Mouse (Mus musculus) embryonic facial prominence, embryonic 13.5 days (tissue): ENCODE measurements at regions not wholly inside any gene's neighbourhood (a gene's known extent, or its start where the extent isn't known, plus 50 kb on each side); places are given as distances from the start of the nearest gene placed in this dataset.

Source experiments
- ATAC-seq: fragments of 200-750 bp; cut with Nextera tagmentation; 2 replicates; pipeline ENCODE4 v1.8.0; 2017; ENCODE audit warnings: low read depth; ENCODE audit not compliant: insufficient number of reproducible peaks, insufficient read depth, low FRiP score, low TSS enrichment
- H3K27ac ChIP-seq: fragments of 300-500 bp; sonication (generic); 2 replicates; pipeline ENCODE4 v1.5.1; 2015; ENCODE audit warnings: moderate library complexity, mild to moderate bottlenecking, inconsistent platforms
- H3K27me3 ChIP-seq: fragments of 300-500 bp; sonication (generic); 2 replicates; pipeline ENCODE4 v1.6.1; 2015; ENCODE audit warnings: mild to moderate bottlenecking, inconsistent platforms
- H3K36me3 ChIP-seq: fragments of 300-500 bp; sonication (generic); 2 replicates; pipeline ENCODE4 v1.6.1; 2015; ENCODE audit warnings: mild to moderate bottlenecking, inconsistent platforms
- H3K4me1 ChIP-seq: fragments of 300-500 bp; sonication (generic); 2 replicates; pipeline ENCODE4 v1.6.1; 2015; ENCODE audit warnings: inconsistent platforms
- H3K4me2 ChIP-seq: fragments of 300-500 bp; sonication (generic); 2 replicates; pipeline ENCODE4 v1.6.1; 2015; ENCODE audit warnings: moderate library complexity, mild to moderate bottlenecking, inconsistent platforms
- H3K4me3 ChIP-seq: fragments of 300-500 bp; sonication (generic); 2 replicates; pipeline ENCODE4 v1.5.1; 2015; ENCODE audit warnings: mild to moderate bottlenecking, inconsistent platforms
- H3K9ac ChIP-seq: fragments of 300-500 bp; sonication (generic); 2 replicates; pipeline ENCODE4 v1.6.1; 2015; ENCODE audit warnings: mild to moderate bottlenecking, inconsistent platforms
- H3K9me3 ChIP-seq: fragments of 300-500 bp; sonication (generic); 2 replicates; pipeline ENCODE4 v1.6.1; 2016; ENCODE audit warnings: inconsistent platforms
- WGBS: fragments of 180-500 bp; shearing (Covaris S2); methylation state at CpG from one replicate; pipeline ENCODE4 v1.1.7; 2015; ENCODE audit warnings: mixed read lengths; 5-methylcytosine and 5-hydroxymethylcytosine counted together

GRCm38 (mm10) chr19:59687206-59687605, 229.0 kb downstream of the Emx2 start:
- H3K36me3 ChIP-seq: no peaks in the 10 kb centered on the region
- no peak overlapping the region for H3K27ac ChIP-seq
- H3K4me3 ChIP-seq: no peak overlapping the region
- H3K27me3 ChIP-seq: no peaks in the 10 kb centered on the region
- whole genome bisulfite sequencing: 75% methylated on average over 7 of the region's 7 CpGs
- no peak for ATAC-seq
- H3K9ac ChIP-seq: no peak overlapping the region
- H3K9me3 ChIP-seq: no peaks in the 10 kb centered on the region
- no peak overlapping the region for H3K4me2 ChIP-seq
- H3K4me1 ChIP-seq: peaks cover 5% of the 10 kb centered on the region; the same call in 1 of the 2 replicates

- peaks cover 5% of the 10 kb centered on the region; the same call in 1 of the 2 replicates for H3K4me1 ChIP-seq
- no peaks in the 10 kb centered on the region for H3K27me3 ChIP-seq
- H3K27ac ChIP-seq: no peak overlapping the region
- 76% methylated on average over 1 of the region's 1 CpGs for WGBS
- H3K36me3 ChIP-seq: no peaks in the 10 kb centered on the region
- no peaks in the 10 kb centered on the region for H3K9me3 ChIP-seq
- no peak overlapping the region for H3K4me2 ChIP-seq
- no peak for ATAC-seq
- no peak overlapping the region for H3K9ac ChIP-seq
- H3K4me3 ChIP-seq: no peak overlapping the region
Measured at GRCm38 (mm10) chr19:59687681-59688080, 229.5 kb downstream of the Emx2 start.

GRCm38 (mm10) chr19:59691541-59692096, 233.4 kb downstream of the Emx2 start:
- WGBS: 46% methylated on average over 15 of the region's 15 CpGs
- no peak for ATAC-seq
- Histone ChIP-seq H3K27me3 (no peaks in the 10 kb centered on the region), H3K9ac (no peak overlapping the region), H3K9me3 (no peaks in the 10 kb centered on the region), H3K4me2 (no peak overlapping the region), H3K4me1 (peaks cover 5% of the 10 kb centered on the region; the same call in 1 of the 2 replicates), H3K27ac (no peak overlapping the region), H3K4me3 (no peak overlapping the region), H3K36me3 (no peaks in the 10 kb centered on the region)

GRCm38 (mm10) chr19:59697628-59698027, 239.5 kb downstream of the Emx2 start:
- Histone ChIP-seq H3K4me3 (no peak overlapping the region), H3K4me2 (no peak overlapping the region), H3K27ac (no peak overlapping the region), H3K9me3 (no peaks in the 10 kb centered on the region), H3K4me1 (no peaks in the 10 kb centered on the region), H3K27me3 (no peaks in the 10 kb centered on the region), H3K36me3 (no peaks in the 10 kb centered on the region), H3K9ac (no peak overlapping the region)
- WGBS: 40% methylated on average over 5 of the region's 5 CpGs
- ATAC-seq: no peak

- no peak overlapping the region for H3K4me2 ChIP-seq
- H3K9ac ChIP-seq: no peak overlapping the region
- H3K27me3 ChIP-seq: no peaks in the 10 kb centered on the region
- no peak overlapping the region for H3K27ac ChIP-seq
- H3K36me3 ChIP-seq: no peaks in the 10 kb centered on the region
- ATAC-seq: no peak
- H3K4me1 ChIP-seq: no peaks in the 10 kb centered on the region
- no peaks in the 10 kb centered on the region for H3K9me3 ChIP-seq
- WGBS: 66% methylated on average over 3 of the region's 3 CpGs
- no peak overlapping the region for H3K4me3 ChIP-seq
Measured at GRCm38 (mm10) chr19:59700187-59700586, 242.0 kb downstream of the Emx2 start.

- no peak overlapping the region for H3K27ac ChIP-seq
- H3K36me3 ChIP-seq: no peaks in the 10 kb centered on the region
- H3K4me2 ChIP-seq: no peak overlapping the region
- no peak overlapping the region for H3K9ac ChIP-seq
- no peak overlapping the region for H3K4me3 ChIP-seq
- no peaks in the 10 kb centered on the region for H3K27me3 ChIP-seq
- H3K9me3 ChIP-seq: no peaks in the 10 kb centered on the region
- WGBS: 39% methylated on average over 5 of the region's 5 CpGs
- ATAC-seq: no peak
- no peaks in the 10 kb centered on the region for H3K4me1 ChIP-seq
Measured at GRCm38 (mm10) chr19:59707106-59707505, 236.3 kb downstream of the Rab11fip2 start.

GRCm38 (mm10) chr19:59709180-59709579, 234.3 kb downstream of the Rab11fip2 start:
- Histone ChIP-seq H3K4me2 (no peak overlapping the region), H3K9ac (no peak overlapping the region), H3K27me3 (no peaks in the 10 kb centered on the region), H3K9me3 (no peaks in the 10 kb centered on the region), H3K4me1 (no peaks in the 10 kb centered on the region), H3K27ac (no peak overlapping the region), H3K36me3 (no peaks in the 10 kb centered on the region), H3K4me3 (no peak overlapping the region)
- 52% methylated on average over 2 of the region's 2 CpGs for WGBS
- ATAC-seq: no peak

- peaks cover 7% of the 10 kb centered on the region; the same call in 1 of the 2 replicates for H3K4me1 ChIP-seq
- H3K4me2 ChIP-seq: no peak overlapping the region
- no peak overlapping the region for H3K27ac ChIP-seq
- ATAC-seq: no peak
- no peaks in the 10 kb centered on the region for H3K36me3 ChIP-seq
- peaks cover 8% of the 10 kb centered on the region; the same call in 1 of the 2 replicates for H3K27me3 ChIP-seq
- 80% methylated on average over 2 of the region's 2 CpGs for WGBS
- no peak overlapping the region for H3K4me3 ChIP-seq
- no peak overlapping the region for H3K9ac ChIP-seq
- H3K9me3 ChIP-seq: no peaks in the 10 kb centered on the region
Measured at GRCm38 (mm10) chr19:59715086-59715485, 228.4 kb downstream of the Rab11fip2 start.

- Histone ChIP-seq H3K27ac (no peak overlapping the region), H3K9ac (no peak overlapping the region), H3K36me3 (no peaks in the 10 kb centered on the region), H3K9me3 (0 out of 2 replicates have a peak, but pooled peaks cover 4% of the 10 kb centered on the region), H3K4me3 (no peak overlapping the region), H3K4me1 (peaks cover 7% of the 10 kb centered on the region; the same call in 1 of the 2 replicates), H3K27me3 (peaks cover 8% of the 10 kb centered on the region; the same call in 1 of the 2 replicates), H3K4me2 (no peak overlapping the region)
- no peak for ATAC-seq
- 14% methylated on average over 8 of the region's 8 CpGs for WGBS
Measured at GRCm38 (mm10) chr19:59717813-59718483, 225.5 kb downstream of the Rab11fip2 start.

- no peak for ATAC-seq
- peak overlapping the region; percentile 12; the same call in 1 of the 2 replicates for H3K27ac ChIP-seq
- WGBS: 35% methylated on average over 8 of the region's 8 CpGs
- no peak overlapping the region for H3K9ac ChIP-seq
- no peaks in the 10 kb centered on the region for H3K27me3 ChIP-seq
- no peak overlapping the region for H3K4me2 ChIP-seq
- H3K4me3 ChIP-seq: no peak overlapping the region
- peaks cover 25% of the 10 kb centered on the region for H3K4me1 ChIP-seq
- no peaks in the 10 kb centered on the region for H3K9me3 ChIP-seq
- no peaks in the 10 kb centered on the region for H3K36me3 ChIP-seq
Measured at GRCm38 (mm10) chr19:59738541-59738940, 204.9 kb downstream of the Rab11fip2 start.

GRCm38 (mm10) chr19:59742946-59743345, 200.5 kb downstream of the Rab11fip2 start:
- no peak overlapping the region for H3K9ac ChIP-seq
- H3K36me3 ChIP-seq: no peaks in the 10 kb centered on the region
- peaks cover 15% of the 10 kb centered on the region for H3K4me1 ChIP-seq
- H3K4me2 ChIP-seq: no peak overlapping the region
- no peaks in the 10 kb centered on the region for H3K27me3 ChIP-seq
- WGBS: 24% methylated on average over 3 of the region's 3 CpGs
- ATAC-seq: no peak
- no peak overlapping the region for H3K4me3 ChIP-seq
- no peak overlapping the region for H3K27ac ChIP-seq
- H3K9me3 ChIP-seq: no peaks in the 10 kb centered on the region

GRCm38 (mm10) chr19:59761218-59761617, 182.2 kb downstream of the Rab11fip2 start:
- Histone ChIP-seq H3K4me2 (no peak overlapping the region), H3K9me3 (no peaks in the 10 kb centered on the region), H3K27me3 (no peaks in the 10 kb centered on the region), H3K27ac (no peak overlapping the region), H3K36me3 (no peaks in the 10 kb centered on the region), H3K9ac (no peak overlapping the region), H3K4me3 (no peak overlapping the region), H3K4me1 (no peaks in the 10 kb centered on the region)
- WGBS: 70% methylated on average over 3 of the region's 3 CpGs
- no peak for ATAC-seq
